Mouse (Mus musculus): ENCODE measurements around the gene Gm4450.
"Not testable (repeated sequence)": the region's sequence is repeated elsewhere in the genome, so short reads cannot be mapped to it uniquely, and the experiment has no call there.

DNA sequence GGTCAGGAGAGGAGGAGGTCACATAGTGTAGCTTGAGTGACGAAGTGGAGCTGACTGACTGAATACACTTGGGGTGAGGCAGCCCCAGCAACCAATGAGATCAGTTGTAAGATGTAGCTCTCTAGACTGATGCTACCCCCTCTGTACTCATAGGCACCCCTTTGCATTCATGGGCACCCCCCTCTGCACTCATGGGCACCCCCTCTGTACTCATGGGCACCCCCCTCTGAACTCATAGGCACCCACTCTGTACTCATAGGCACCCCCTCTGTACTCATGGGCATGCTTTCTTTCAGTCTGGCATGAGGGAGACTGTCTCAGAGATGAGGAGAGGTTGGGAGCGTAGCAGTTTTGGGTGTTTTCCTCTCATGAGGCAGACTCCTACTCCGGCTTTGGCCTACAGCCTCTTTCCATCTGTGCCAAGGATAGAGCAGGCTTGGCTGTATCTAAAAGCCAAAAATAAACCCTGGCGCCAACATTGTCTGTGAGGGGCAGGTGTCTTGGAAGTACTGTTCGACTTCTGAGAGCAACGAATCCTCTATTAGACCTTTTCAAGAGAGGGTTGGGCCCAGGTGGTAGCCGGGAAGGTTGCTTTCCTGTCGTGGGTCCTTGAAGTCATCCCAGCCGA lies 52.5 kb downstream of the Gm4450 start:
- TF ChIP-seq CTCF (conservative IDR thresholded peaks at IDR 0.05; ENCODE audit: low read length); POU5F1 (IDR thresholded peaks at IDR 0.05; ENCODE audit: borderline replicate concordance, low read length): not testable (repeated sequence)

Measured in E14TG2a.4 (cell line).